Mouse (Mus musculus) spleen, adult 2 months (tissue): ENCODE measurements around the gene Pnmt. TPM values are rescaled to one million over a fixed set of nuclear protein-coding genes. Genes with fewer than 3 reads are reported as not detected.

Source experiments
- DNase-seq, 2 experiments: peaks; one replicate each; pipeline versions ENCODE4 v3.0.0 to v3.0.0-alpha.2; 2012 to 2021; ENCODE audit warnings: low spot score in 2 of 2, low read depth in 1 of 2
- H3K27ac ChIP-seq: fragments of 200-500 bp; 2 replicates; pipeline ENCODE4 v1.5.1; 2012; ENCODE audit warnings: low read length, inconsistent platforms; ENCODE audit not compliant: insufficient read depth
- H3K27me3 ChIP-seq: fragments of 200-500 bp; 2 replicates; pipeline ENCODE4 v1.6.1; 2012; ENCODE audit warnings: mild to moderate bottlenecking, moderate library complexity, low read length, inconsistent platforms; ENCODE audit not compliant: control insufficient read depth, insufficient read depth
- H3K36me3 ChIP-seq: fragments of 200-500 bp; 2 replicates; pipeline ENCODE4 v1.6.1; 2012; ENCODE audit warnings: mild to moderate bottlenecking, low read length, inconsistent platforms; ENCODE audit not compliant: control insufficient read depth, insufficient read depth
- H3K4me1 ChIP-seq: fragments of 200-500 bp; 2 replicates; pipeline ENCODE4 v1.6.1; 2011; ENCODE audit warnings: inconsistent platforms; ENCODE audit not compliant: control insufficient read depth, insufficient read depth, insufficient read length
- H3K4me3 ChIP-seq: fragments of 200-500 bp; 2 replicates; pipeline ENCODE4 v1.5.1; 2011; ENCODE audit warnings: mild to moderate bottlenecking, inconsistent platforms; ENCODE audit not compliant: insufficient read depth, insufficient read length; ENCODE audit errors: extremely low read depth
- CTCF ChIP-seq: fragments of 200-500 bp; IDR thresholded peaks from 2 replicates; pipeline ENCODE4 v1.5.1; 2011; ENCODE audit warnings: mild to moderate bottlenecking, inconsistent platforms; ENCODE audit not compliant: insufficient read depth, insufficient read length, insufficient replicate concordance; ENCODE audit errors: extremely low read depth
- POLR2A ChIP-seq: fragments of 200-500 bp; IDR thresholded peaks from 2 replicates; pipeline ENCODE4 v1.6.1; 2011; ENCODE audit warnings: low read depth, low read length, inconsistent platforms
- WGBS: fragments of 180-500 bp; shearing (Covaris S2); methylation state at CpG from one replicate; pipeline ENCODE4 v1.1.7; 2018; 5-methylcytosine and 5-hydroxymethylcytosine counted together
- polyA plus RNA-seq: library from polyadenylated mRNA; depleted of rRNA; stranded (reverse); fragments of >200 nt; gene quantifications from 2 replicates; pipeline ENCODE4 v1.2.3, GENCODE M21; 2012; rRNA removed

The Pnmt gene
- polyA plus RNA-seq, 1 experiment: not detected

DNA sequence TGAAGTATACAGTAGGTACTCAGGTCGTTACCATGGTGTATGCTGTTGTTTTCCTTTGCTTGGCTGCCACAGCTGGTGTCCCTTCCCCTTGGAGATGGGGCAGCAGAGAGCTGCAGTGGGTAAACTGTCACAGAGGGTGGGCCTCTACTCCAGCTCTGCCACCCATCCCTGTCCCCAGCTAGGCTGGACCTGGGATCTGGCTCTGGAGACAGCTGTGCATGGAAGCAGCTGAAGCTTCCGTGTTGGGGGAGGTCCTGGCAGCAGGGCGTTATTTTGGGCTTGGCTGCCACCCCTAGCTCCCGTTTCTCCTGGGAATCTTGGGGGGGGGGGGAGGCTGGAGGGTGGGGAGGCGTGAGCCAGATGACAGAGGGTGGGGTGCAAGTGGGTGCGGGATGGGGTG is 32.0 kb downstream of the Pnmt start:
- H3K36me3 ChIP-seq: no peaks in the 10 kb centered on the region
- no peak for DNase-seq
- H3K27me3 ChIP-seq: 0 out of 2 replicates have a peak, but pooled peaks cover 3% of the 10 kb centered on the region
- H3K4me1 ChIP-seq: no peaks in the 10 kb centered on the region
- H3K27ac ChIP-seq: no peak overlapping the region
- no peak overlapping the region for H3K4me3 ChIP-seq
- WGBS: 56% methylated on average over 4 of the region's 6 CpGs
- TF ChIP-seq POLR2A (no peak), CTCF (no peak)

- WGBS: 76% methylated on average over 10 of the region's 10 CpGs
- H3K4me1 ChIP-seq: no peaks in the 10 kb centered on the region
- TF ChIP-seq CTCF (no peak), POLR2A (no peak)
- no peak for DNase-seq
- no peak overlapping the region for H3K4me3 ChIP-seq
- no peaks in the 10 kb centered on the region for H3K36me3 ChIP-seq
- no peaks in the 10 kb centered on the region for H3K27me3 ChIP-seq
- H3K27ac ChIP-seq: no peak overlapping the region
Measured at GRCm38 (mm10) chr11:98418939-98419547, 32.8 kb downstream of the Pnmt start.

GRCm38 (mm10) chr11:98426592-98426991 is 40.3 kb downstream of the Pnmt start:
- WGBS: 93% methylated on average over 7 of the region's 7 CpGs
- H3K4me1 ChIP-seq: no peaks in the 10 kb centered on the region
- TF ChIP-seq CTCF (no peak), POLR2A (no peak)
- no peak overlapping the region for H3K4me3 ChIP-seq
- H3K27me3 ChIP-seq: no peaks in the 10 kb centered on the region
- H3K27ac ChIP-seq: no peak overlapping the region
- DNase-seq: no peak
- H3K36me3 ChIP-seq: no peaks in the 10 kb centered on the region

DNA sequence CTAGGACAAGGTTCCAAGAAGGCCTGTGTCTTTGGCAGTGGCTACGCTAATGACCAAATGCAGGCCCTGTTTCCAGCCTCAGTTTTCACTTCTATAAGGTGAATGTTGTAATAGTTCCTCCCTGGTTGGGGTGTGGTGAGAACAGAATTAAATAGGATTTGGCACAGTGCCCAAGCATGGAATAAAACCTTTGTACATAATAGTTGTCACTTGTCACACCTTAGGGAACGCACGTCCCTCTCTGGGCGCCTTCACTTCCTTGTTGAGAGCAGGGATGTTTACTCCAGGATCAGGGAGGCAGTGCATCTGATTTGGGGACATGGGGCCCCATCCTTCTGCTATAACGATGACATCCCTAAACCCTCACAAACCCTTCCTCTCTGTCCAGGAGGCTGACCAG is 42.2 kb downstream of the Pnmt start:
- H3K36me3 ChIP-seq: no peaks in the 10 kb centered on the region
- H3K4me1 ChIP-seq: no peaks in the 10 kb centered on the region
- TF ChIP-seq CTCF (no peak), POLR2A (no peak)
- no peaks in the 10 kb centered on the region for H3K27me3 ChIP-seq
- H3K27ac ChIP-seq: no peak overlapping the region
- DNase-seq: no peak
- WGBS: 86% methylated on average over 5 of the region's 5 CpGs
- no peak overlapping the region for H3K4me3 ChIP-seq

DNA sequence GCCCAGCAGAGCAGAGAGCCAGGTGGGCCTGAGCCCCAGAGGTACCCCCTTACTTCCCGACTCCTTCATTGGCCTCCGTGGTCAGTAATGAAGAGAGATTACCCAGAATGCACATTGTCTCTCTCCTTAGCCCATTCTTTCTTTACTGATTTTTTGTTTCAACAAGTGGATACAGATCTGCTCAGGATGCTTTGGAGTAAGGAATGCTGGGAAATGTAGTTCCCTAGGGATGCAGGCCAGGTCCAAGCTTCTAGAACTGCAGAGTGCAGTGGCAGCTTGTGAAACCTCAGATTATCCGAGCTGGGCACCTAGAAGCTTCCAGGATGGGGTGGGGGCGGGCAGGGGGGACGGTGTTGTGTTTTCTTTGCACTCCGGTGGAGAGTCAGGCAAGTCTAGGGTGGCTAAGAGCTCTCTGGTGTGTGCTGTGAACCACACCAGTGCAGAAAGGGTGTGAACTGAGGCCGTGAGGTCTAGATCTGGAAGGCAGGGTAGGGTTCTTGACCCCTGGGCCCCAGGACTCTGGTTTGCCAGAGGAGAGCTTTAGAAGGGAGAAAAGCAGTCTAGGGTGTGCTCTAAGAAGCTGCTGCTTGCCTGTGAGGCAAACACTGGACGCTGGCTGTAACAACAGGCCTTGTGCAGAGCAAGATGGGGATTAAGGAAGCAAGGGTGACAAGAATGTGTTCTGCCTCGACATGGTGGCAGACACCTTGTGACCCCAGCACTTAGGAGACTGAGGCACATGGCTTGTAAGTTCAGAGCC is 45.7 kb downstream of the Pnmt start:
- no peak for DNase-seq
- Histone ChIP-seq H3K27ac (no peak overlapping the region), H3K4me3 (no peak overlapping the region), H3K27me3 (no peaks in the 10 kb centered on the region), H3K4me1 (no peaks in the 10 kb centered on the region), H3K36me3 (no peaks in the 10 kb centered on the region)
- 79% methylated on average over 9 of the region's 9 CpGs for WGBS
- TF ChIP-seq CTCF: no peak

- TF ChIP-seq CTCF (no peak), POLR2A (no peak)
- DNase-seq: no peak
- H3K4me3 ChIP-seq: no peak overlapping the region
- H3K27ac ChIP-seq: no peak overlapping the region
- H3K27me3 ChIP-seq: no peaks in the 10 kb centered on the region
- WGBS: 87% methylated on average over 9 of the region's 9 CpGs
- H3K4me1 ChIP-seq: peaks cover 3% of the 10 kb centered on the region; the same call in 1 of the 2 replicates
- no peaks in the 10 kb centered on the region for H3K36me3 ChIP-seq
Measured at GRCm38 (mm10) chr11:98435723-98436122, 49.5 kb downstream of the Pnmt start.

DNA sequence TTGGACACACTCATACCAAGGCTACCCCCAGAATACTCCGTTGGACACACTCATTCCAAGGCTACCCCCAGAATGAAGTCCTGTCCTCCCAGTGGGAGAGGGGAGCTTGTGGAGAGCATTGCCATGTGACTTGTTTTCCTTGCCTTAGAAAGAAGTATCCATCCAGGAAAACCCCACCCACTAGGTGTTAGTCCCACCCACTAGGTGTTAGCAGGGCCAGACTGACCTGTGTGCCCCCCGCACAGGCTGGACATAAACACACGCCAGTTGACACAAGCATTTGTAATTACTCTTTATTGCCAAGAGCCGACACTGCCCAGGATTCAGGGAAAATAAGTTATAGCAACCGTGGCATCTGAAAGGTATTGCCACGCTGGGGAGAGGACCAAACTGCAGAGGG is 51.2 kb downstream of the Pnmt start:
- 94% methylated on average over 6 of the region's 6 CpGs for WGBS
- no peak overlapping the region for H3K4me3 ChIP-seq
- no peaks in the 10 kb centered on the region for H3K36me3 ChIP-seq
- no peak for DNase-seq
- no peaks in the 10 kb centered on the region for H3K27me3 ChIP-seq
- no peak overlapping the region for H3K27ac ChIP-seq
- H3K4me1 ChIP-seq: peaks cover 3% of the 10 kb centered on the region; the same call in 1 of the 2 replicates
- TF ChIP-seq POLR2A (no peak), CTCF (no peak)

Other genes starting within 250 kb of the Pnmt start
- 15.4 and 17.6 TPM in 2 replicates for gene Fbxl20, start 236.0 kb upstream of the Pnmt start, polyA plus RNA-seq
- 8.8 and 9.2 TPM in 2 replicates for gene Med1, start 193.2 kb upstream of the Pnmt start, polyA plus RNA-seq
- gene Cdk12, start 183.4 kb upstream of the Pnmt start, polyA plus RNA-seq: 12.4 and 12.7 TPM in 2 replicates
- not detected in 2 replicates for gene Neurod2, start 56.8 kb upstream of the Pnmt start, polyA plus RNA-seq
- gene Ppp1r1b, start 38.0 kb upstream of the Pnmt start, polyA plus RNA-seq: 0.27 and 0.44 TPM in 2 replicates
- 70.7 and 80.2 TPM in 2 replicates for gene Stard3, start 28.1 kb upstream of the Pnmt start, polyA plus RNA-seq
- 0.42 and 0.43 TPM in 2 replicates for gene Tcap, start 2.6 kb upstream of the Pnmt start, polyA plus RNA-seq
- gene Pgap3, start 14.0 kb downstream of the Pnmt start, polyA plus RNA-seq: 17.7 and 19.8 TPM in 2 replicates
- 4.0 and 5.5 TPM in 2 replicates for gene Erbb2, start 26.0 kb downstream of the Pnmt start, polyA plus RNA-seq
- 37.1 and 37.8 TPM in 2 replicates for gene Mien1, start 52.5 kb downstream of the Pnmt start, polyA plus RNA-seq
- gene Grb7, start 59.9 kb downstream of the Pnmt start, polyA plus RNA-seq: 1.1 and 1.2 TPM in 2 replicates
- 104 and 113 TPM in 2 replicates for gene Ikzf3, start 159.6 kb downstream of the Pnmt start, polyA plus RNA-seq
- 1.2 TPM in 2 replicates for gene Zpbp2, start 164.6 kb downstream of the Pnmt start, polyA plus RNA-seq
- 37.4 and 42.9 TPM in 2 replicates for gene Ormdl3, start 200.9 kb downstream of the Pnmt start, polyA plus RNA-seq
- not detected in 2 replicates for gene Lrrc3c, start 211.8 kb downstream of the Pnmt start, polyA plus RNA-seq
- not detected in 2 replicates for gene Gm12355, start 239.2 kb downstream of the Pnmt start, polyA plus RNA-seq
- not detected in 2 replicates for gene Gsdma3, start 239.9 kb downstream of the Pnmt start, polyA plus RNA-seq